Mouse (Mus musculus) liver, embryonic 14.5 days (tissue): ENCODE measurements at regions not wholly inside any gene's neighbourhood (a gene's known extent, or its start where the extent isn't known, plus 50 kb on each side); places are given as distances from the start of the nearest gene placed in this dataset.

Source experiments
- ATAC-seq: fragments of 200-750 bp; cut with Nextera tagmentation; 2 replicates; pipeline ENCODE4 v1.8.0; 2017; ENCODE audit warnings: moderate number of reproducible peaks, mild to moderate bottlenecking, moderate library complexity; ENCODE audit not compliant: insufficient read depth
- DNase-seq, 3 experiments: peaks; one replicate each; pipeline ENCODE4 v3.0.0-alpha.2; 2012 to 2013; ENCODE audit warnings: low read depth in 3 of 3, low spot score in 3 of 3
- H3K27ac ChIP-seq: fragments of 300-500 bp; sonication (generic); 2 replicates; pipeline ENCODE4 v1.5.1; 2014; ENCODE audit warnings: moderate library complexity, mild to moderate bottlenecking, control low read depth, inconsistent platforms
- H3K27me3 ChIP-seq: fragments of 300-500 bp; sonication (generic); 2 replicates; pipeline ENCODE4 v1.6.1; 2014; ENCODE audit warnings: mild to moderate bottlenecking, low read length, moderate library complexity; ENCODE audit not compliant: control insufficient read depth, insufficient read depth
- H3K36me3 ChIP-seq: fragments of 300-500 bp; sonication (generic); replicated peaks from 2 replicates; pipeline ENCODE4 v1.6.1; 2014; ENCODE audit warnings: low read depth; ENCODE audit not compliant: control insufficient read depth, insufficient read depth
- H3K4me1 ChIP-seq, 2 experiments: fragments of 200-500 bp in 1 of 2; fragments of 300-500 bp in 1 of 2; sonication (generic) in 1 of 2; replicated peaks; 2 replicates each; pipeline ENCODE4 v1.6.1; 2012 to 2014; ENCODE audit warnings: antibody characterized with exemption in 1 of 2, inconsistent platforms in 1 of 2, low read length in 1 of 2; ENCODE audit not compliant: control insufficient read depth in 2 of 2, insufficient read depth in 2 of 2
- H3K4me2 ChIP-seq: fragments of 300-500 bp; sonication (generic); 2 replicates; pipeline ENCODE4 v1.6.1; 2014; ENCODE audit warnings: low read depth, mild to moderate bottlenecking, control low read depth, moderate library complexity
- H3K4me3 ChIP-seq, 2 experiments: fragments of 200-500 bp in 1 of 2; fragments of 300-500 bp in 1 of 2; sonication (generic) in 1 of 2; 2 replicates each; pipeline ENCODE4 v1.5.1; 2012 to 2014; ENCODE audit warnings: low read depth in 2 of 2, low read length in 2 of 2, mild to moderate bottlenecking in 2 of 2, control low read depth in 1 of 2, inconsistent platforms in 1 of 2, moderate library complexity in 1 of 2; ENCODE audit not compliant: insufficient read depth in 1 of 2
- H3K9ac ChIP-seq: fragments of 300-500 bp; sonication (generic); replicated peaks from 2 replicates; pipeline ENCODE4 v1.6.1; 2014; ENCODE audit warnings: mild to moderate bottlenecking, control low read depth, moderate library complexity
- H3K9me3 ChIP-seq: fragments of 300-500 bp; sonication (generic); 2 replicates; pipeline ENCODE4 v1.6.1; 2016; ENCODE audit warnings: low read length, mixed read lengths; ENCODE audit not compliant: control insufficient read depth
- CTCF ChIP-seq: IDR thresholded peaks from 2 replicates; pipeline ENCODE4 v1.5.1; 2016; ENCODE audit warnings: antibody characterized with exemption, low read depth, control low read depth
- EP300 ChIP-seq: IDR thresholded peaks from 2 replicates; pipeline ENCODE4 v1.6.1; 2016; ENCODE audit warnings: antibody characterized with exemption, low read depth
- WGBS: fragments of 180-500 bp; shearing (Covaris S2); extraction: QIAGEN DNeasy Blood & Tissue Kit; methylation state at CpG from one replicate; pipeline ENCODE4 v1.1.7; 2014; ENCODE audit not compliant: insufficient replicate concordance; 5-methylcytosine and 5-hydroxymethylcytosine counted together

DNA sequence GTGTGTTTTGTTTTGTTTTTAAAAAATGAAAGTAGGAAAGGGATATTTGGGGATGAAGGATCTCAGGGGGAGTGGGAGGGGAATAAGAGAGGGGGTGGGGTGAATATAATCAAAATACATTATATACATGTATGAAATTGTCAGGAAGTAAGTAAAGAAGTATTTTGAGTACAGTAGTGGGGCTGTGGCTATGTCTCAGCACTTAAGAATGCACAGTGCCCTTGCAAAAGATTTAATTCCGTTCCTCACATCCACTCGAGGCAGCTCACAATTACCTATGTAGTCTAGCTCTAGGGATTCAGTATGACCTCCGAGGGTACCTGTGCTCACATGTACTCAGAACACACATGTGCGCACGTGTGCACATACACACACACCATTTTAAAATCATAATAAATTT, 50.4 kb upstream of the Dock1 start:
- H3K9ac ChIP-seq, result no peak overlapping the region
- ATAC-seq, result no peak

More for the DNA sequence above, 50.4 kb upstream of the Dock1 start:
- Histone ChIP-seq H3K27me3 (no peaks in the 10 kb centered on the region), H3K4me2 (no peak overlapping the region), H3K36me3 (no peaks in the 10 kb centered on the region), H3K4me3 (no peak overlapping the region), H3K9me3 (no peaks in the 10 kb centered on the region), H3K27ac (no peak overlapping the region), H3K4me1 (no peaks in the 10 kb centered on the region)
- 59% methylated on average over 5 of the region's 5 CpGs for WGBS
- no peak for DNase-seq
- TF ChIP-seq EP300, result no peak
- no peak for TF ChIP-seq CTCF
